Mouse (Mus musculus) small intestine, adult 2 months (tissue): Measurements from ENCODE around the gene Knl1. TPM values are rescaled to one million over a fixed set of nuclear protein-coding genes. Genes with fewer than 3 reads are reported as not detected.

Experiments
- H3K27ac ChIP-seq: fragments of 200-500 bp; 2 replicates; pipeline ENCODE4 v1.5.1; 2012; ENCODE audit warnings: low read depth, low read length, control low read depth, inconsistent platforms; ENCODE audit not compliant: insufficient read depth
- H3K27me3 ChIP-seq: fragments of 200-500 bp; 2 replicates; pipeline ENCODE4 v1.6.1; 2012; ENCODE audit warnings: mild to moderate bottlenecking, moderate library complexity, low read length, inconsistent platforms; ENCODE audit not compliant: control insufficient read depth, insufficient read depth
- H3K36me3 ChIP-seq: fragments of 200-500 bp; 2 replicates; pipeline ENCODE4 v1.6.1; 2012; ENCODE audit warnings: mild to moderate bottlenecking, low read length, control low read depth, inconsistent platforms; ENCODE audit not compliant: control insufficient read depth, insufficient read depth
- H3K4me1 ChIP-seq: fragments of 200-500 bp; 2 replicates; pipeline ENCODE4 v1.6.1; 2012; ENCODE audit warnings: low read length, inconsistent platforms, mixed read lengths; ENCODE audit not compliant: control insufficient read depth, insufficient read depth, insufficient read length
- H3K4me3 ChIP-seq: fragments of 200-500 bp; 2 replicates; pipeline ENCODE4 v1.5.1; 2012; ENCODE audit warnings: low read depth, mild to moderate bottlenecking, control low read depth, inconsistent platforms, low read length, moderate library complexity
- CTCF ChIP-seq: fragments of 200-500 bp; IDR thresholded peaks from 2 replicates; pipeline ENCODE4 v1.5.1; 2012; ENCODE audit warnings: low read depth, mild to moderate bottlenecking, control low read depth, inconsistent platforms, low read length, moderate library complexity, mixed read lengths; ENCODE audit not compliant: insufficient replicate concordance, insufficient read length; ENCODE audit errors: extremely low read depth
- POLR2A ChIP-seq: fragments of 200-500 bp; IDR thresholded peaks from 2 replicates; pipeline ENCODE4 v1.6.1; 2012; ENCODE audit warnings: low read depth, mild to moderate bottlenecking, control low read depth, inconsistent platforms, low read length, moderate library complexity
- WGBS: fragments of 180-500 bp; shearing (Covaris S2); methylation state at CpG from one replicate; pipeline ENCODE4 v1.1.7; 2018; 5-methylcytosine and 5-hydroxymethylcytosine counted together
- polyA plus RNA-seq: library from polyadenylated mRNA; depleted of rRNA; stranded (reverse); fragments of >200 nt; gene quantifications from 2 replicates; pipeline ENCODE4 v1.2.3, GENCODE M21; 2012

Gene Knl1
- polyA plus RNA-seq, 1 experiment = 0.15 TPM

GRCm38 (mm10) chr2:119101552-119101951 lies 54.6 kb downstream of the Knl1 start:
- Histone ChIP-seq H3K4me1 (no peaks in the 10 kb centered on the region), H3K27ac (no peak overlapping the region), H3K36me3 (peaks cover 8% of the 10 kb centered on the region; the same call in 1 of the 2 replicates), H3K4me3 (no peak overlapping the region), H3K27me3 (no peaks in the 10 kb centered on the region)
- TF ChIP-seq CTCF (no peak), POLR2A (no peak)

GRCm38 (mm10) chr2:119106583-119106982 lies 59.7 kb downstream of the Knl1 start:
- H3K27ac ChIP-seq = no peak overlapping the region
- 71% methylated on average over 5 of the region's 5 CpGs for WGBS
- H3K36me3 ChIP-seq = peaks cover 4% of the 10 kb centered on the region; the same call in 1 of the 2 replicates
- H3K27me3 ChIP-seq = no peaks in the 10 kb centered on the region
- H3K4me1 ChIP-seq = no peaks in the 10 kb centered on the region
- TF ChIP-seq CTCF = no peak
- TF ChIP-seq POLR2A = no peak
- no peak overlapping the region for H3K4me3 ChIP-seq

- Histone ChIP-seq H3K4me3 (no peak overlapping the region), H3K27ac (no peak overlapping the region), H3K4me1 (0 out of 2 replicates have a peak, but pooled peaks cover 2% of the 10 kb centered on the region), H3K27me3 (no peaks in the 10 kb centered on the region), H3K36me3 (no peaks in the 10 kb centered on the region; the same call in 1 of the 2 replicates)
- WGBS = 56% methylated on average over 4 of the region's 4 CpGs
- TF ChIP-seq POLR2A (no peak), CTCF (no peak)
Measured at GRCm38 (mm10) chr2:119108554-119108953, 61.6 kb downstream of the Knl1 start.

- TF ChIP-seq CTCF (no peak), POLR2A (no peak)
- WGBS = 87% methylated on average over 3 of the region's 3 CpGs
- no peak overlapping the region for H3K27ac ChIP-seq
- no peaks in the 10 kb centered on the region for H3K36me3 ChIP-seq
- 0 out of 2 replicates have a peak, but pooled peaks cover 2% of the 10 kb centered on the region for H3K4me1 ChIP-seq
- no peak overlapping the region for H3K4me3 ChIP-seq
- H3K27me3 ChIP-seq = no peaks in the 10 kb centered on the region
Measured at GRCm38 (mm10) chr2:119111060-119111459, 64.1 kb downstream of the Knl1 start.

- TF ChIP-seq POLR2A = no peak; the same call in 1 of the 2 replicates
- TF ChIP-seq CTCF = no peak
- peak within 1 kb of the TSS; percentile 84 for H3K4me3 ChIP-seq
- H3K27me3 ChIP-seq = no peaks in the 10 kb centered on the region
- WGBS = under 1% methylated on average over 51 of the region's 51 CpGs
- H3K4me1 ChIP-seq = 0 out of 2 replicates have a peak, but pooled peaks cover 2% of the 10 kb centered on the region
- peaks cover 2% of the 10 kb centered on the region for H3K36me3 ChIP-seq
- H3K27ac ChIP-seq = peak within 1 kb of the TSS; percentile 97
Measured at GRCm38 (mm10) chr2:119112438-119113112, 65.7 kb downstream of the Knl1 start, which contains the start of gene Rad51. Rad51 (plus strand) TSS chr2:119112793.

GRCm38 (mm10) chr2:119113121-119113925 lies 66.4 kb downstream of the Knl1 start:
- TF ChIP-seq CTCF = no peak

GRCm38 (mm10) chr2:119136346-119136898 lies 89.5 kb downstream of the Knl1 start:
- no peak overlapping the region for H3K27ac ChIP-seq
- peaks cover 46% of the 10 kb centered on the region for H3K36me3 ChIP-seq
- H3K4me1 ChIP-seq = no peaks in the 10 kb centered on the region
- TF ChIP-seq CTCF = no peak
- TF ChIP-seq POLR2A = no peak
- no peak overlapping the region for H3K4me3 ChIP-seq
- H3K27me3 ChIP-seq = no peaks in the 10 kb centered on the region
- WGBS = 74% methylated on average over 5 of the region's 5 CpGs

More at GRCm38 (mm10) chr2:119113121-119113925, 66.4 kb downstream of the Knl1 start:
- WGBS = 7% methylated on average over 20 of the region's 20 CpGs
- H3K27me3 ChIP-seq = no peaks in the 10 kb centered on the region
- H3K27ac ChIP-seq = no peak overlapping the region
- H3K4me1 ChIP-seq = 0 out of 2 replicates have a peak, but pooled peaks cover 2% of the 10 kb centered on the region
- peak overlapping the region; percentile 84 for H3K4me3 ChIP-seq
- H3K36me3 ChIP-seq = peaks cover 2% of the 10 kb centered on the region
